Mouse (Mus musculus) thymus, adult 2 months (tissue): Measurements from ENCODE around the gene Wt1. TPM values are rescaled to one million over a fixed set of nuclear protein-coding genes. Genes with fewer than 3 reads are reported as not detected.

Experiments used
- DNase-seq: peaks from one replicate; pipeline ENCODE4 v3.0.0; 2021
- H3K27ac ChIP-seq: fragments of 200-500 bp; 2 replicates; pipeline ENCODE4 v1.5.1; 2012; ENCODE audit warnings: low read length, control low read depth; ENCODE audit not compliant: control insufficient read depth, insufficient read depth
- H3K27me3 ChIP-seq: fragments of 200-500 bp; 2 replicates; pipeline ENCODE4 v1.6.1; 2012; ENCODE audit warnings: mild to moderate bottlenecking, low read length, moderate library complexity, mixed read lengths; ENCODE audit not compliant: control insufficient read depth, insufficient read depth
- H3K36me3 ChIP-seq: fragments of 200-500 bp; 2 replicates; pipeline ENCODE4 v1.6.1; 2012; ENCODE audit warnings: mild to moderate bottlenecking, low read length, moderate library complexity; ENCODE audit not compliant: control insufficient read depth, insufficient read depth
- H3K4me1 ChIP-seq: fragments of 200-500 bp; replicated peaks from 2 replicates; pipeline ENCODE4 v1.6.1; 2012; ENCODE audit warnings: low read length; ENCODE audit not compliant: control insufficient read depth, insufficient read depth
- H3K4me3 ChIP-seq: fragments of 200-500 bp; 2 replicates; pipeline ENCODE4 v1.5.1; 2012; ENCODE audit warnings: mild to moderate bottlenecking, low read length, control low read depth, moderate library complexity; ENCODE audit not compliant: control insufficient read depth, insufficient read depth
- CTCF ChIP-seq: fragments of 200-500 bp; IDR thresholded peaks from 2 replicates; pipeline ENCODE4 v1.5.1; 2012; ENCODE audit warnings: mild to moderate bottlenecking, control low read depth, low read length, moderate library complexity, borderline replicate concordance; ENCODE audit not compliant: control insufficient read depth, poor library complexity, insufficient read depth; ENCODE audit errors: extremely low read depth
- POLR2A ChIP-seq: fragments of 200-500 bp; IDR thresholded peaks from 2 replicates; pipeline ENCODE4 v1.6.1; 2012; ENCODE audit warnings: mild to moderate bottlenecking, low read length, control low read depth, moderate library complexity; ENCODE audit not compliant: control insufficient read depth, poor library complexity, insufficient read depth; ENCODE audit errors: extremely low read depth
- WGBS: fragments of 180-500 bp; shearing (Covaris S2); methylation state at CpG from one replicate; pipeline ENCODE4 v1.1.7; 2018; 5-methylcytosine and 5-hydroxymethylcytosine counted together
- polyA plus RNA-seq: library from polyadenylated mRNA; depleted of rRNA; stranded (reverse); fragments of >200 nt; gene quantifications from 2 replicates; pipeline ENCODE4 v1.2.3, GENCODE M21; 2012

Wt1 gene
- polyA plus RNA-seq, 1 experiment = 3.9 TPM

- Histone ChIP-seq H3K4me3 (no peak overlapping the region), H3K27me3 (no peaks in the 10 kb centered on the region), H3K36me3 (no peaks in the 10 kb centered on the region), H3K27ac (no peak overlapping the region), H3K4me1 (no peaks in the 10 kb centered on the region)
- no peak for DNase-seq
- no peak for TF ChIP-seq POLR2A
- no peak for TF ChIP-seq CTCF
- 81% methylated on average over 3 of the region's 3 CpGs for WGBS
These were observed 41.8 kb downstream of the Wt1 start for GRCm38 (mm10) chr2:105168137-105168536.

- H3K27me3 ChIP-seq = no peaks in the 10 kb centered on the region
- DNase-seq = no peak
- H3K27ac ChIP-seq = no peak overlapping the region
- no peaks in the 10 kb centered on the region for H3K4me1 ChIP-seq
- no peaks in the 10 kb centered on the region for H3K36me3 ChIP-seq
- WGBS = 79% methylated on average over 2 of the region's 2 CpGs
- TF ChIP-seq CTCF (no peak), POLR2A (no peak)
- no peak overlapping the region for H3K4me3 ChIP-seq
These were observed 47.9 kb downstream of the Wt1 start for GRCm38 (mm10) chr2:105174254-105174653.

DNA sequence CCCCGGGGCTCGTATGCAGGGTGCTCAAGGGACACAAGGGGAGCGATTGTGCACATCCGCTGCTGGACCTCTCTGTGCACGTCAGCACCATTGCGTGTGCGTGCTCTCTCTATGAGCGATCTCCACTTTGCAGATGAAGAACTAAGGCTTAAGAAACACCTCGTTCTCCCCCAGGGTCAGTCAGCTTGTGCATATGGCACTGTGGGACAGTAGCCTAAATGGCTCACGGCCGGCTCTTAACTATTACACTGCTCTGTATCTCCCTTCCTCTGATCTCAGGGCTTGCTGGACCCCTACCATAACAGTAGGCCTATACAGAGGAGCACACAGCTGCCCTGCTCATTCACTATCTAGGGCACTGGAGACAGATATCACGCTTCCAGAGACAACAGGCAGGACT lies 52.5 kb downstream of the Wt1 start:
- Histone ChIP-seq H3K4me1 (no peaks in the 10 kb centered on the region), H3K36me3 (no peaks in the 10 kb centered on the region), H3K27ac (no peak overlapping the region), H3K27me3 (no peaks in the 10 kb centered on the region), H3K4me3 (no peak overlapping the region)
- 93% methylated on average over 12 of the region's 12 CpGs for WGBS
- no peak for DNase-seq
- no peak for TF ChIP-seq POLR2A
- no peak for TF ChIP-seq CTCF

- Histone ChIP-seq H3K4me1 (no peaks in the 10 kb centered on the region), H3K27ac (no peak overlapping the region), H3K4me3 (no peak overlapping the region), H3K36me3 (no peaks in the 10 kb centered on the region), H3K27me3 (no peaks in the 10 kb centered on the region)
- 82% methylated on average over 6 of the region's 6 CpGs for WGBS
- no peak for DNase-seq
- TF ChIP-seq CTCF (no peak), POLR2A (no peak)
These were observed 56.2 kb downstream of the Wt1 start for GRCm38 (mm10) chr2:105182501-105182900.

DNA sequence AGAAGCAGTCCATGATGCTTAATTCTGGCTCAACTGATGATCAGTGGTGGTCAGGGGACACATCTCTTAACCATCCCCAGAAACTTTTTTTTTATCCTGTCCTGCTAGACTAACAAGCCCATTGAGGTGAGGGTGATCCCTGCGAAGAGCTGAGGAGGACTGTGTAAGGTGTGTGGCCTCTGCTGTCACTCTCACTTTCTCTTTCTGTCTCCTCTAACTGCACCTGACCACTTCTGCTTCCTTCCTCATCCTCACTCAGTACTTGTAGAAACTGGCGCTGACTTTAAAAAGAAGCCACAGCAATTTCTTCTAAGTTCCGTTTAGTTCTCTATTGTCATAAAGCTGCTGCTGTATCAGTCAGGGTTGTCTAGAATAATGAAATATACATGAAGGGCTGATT lies 58.8 kb downstream of the Wt1 start:
- no peak overlapping the region for H3K27ac ChIP-seq
- TF ChIP-seq CTCF = no peak
- no peak for TF ChIP-seq POLR2A
- WGBS = 3% methylated on average over 3 of the region's 3 CpGs

GRCm38 (mm10) chr2:105185768-105186529 lies 59.6 kb downstream of the Wt1 start:
- Histone ChIP-seq H3K4me1 (no peaks in the 10 kb centered on the region), H3K27me3 (no peaks in the 10 kb centered on the region), H3K27ac (no peak overlapping the region), H3K36me3 (no peaks in the 10 kb centered on the region), H3K4me3 (no peak overlapping the region)
- no peak for DNase-seq
- TF ChIP-seq POLR2A (no peak), CTCF (no peak)
- WGBS = 93% methylated on average over 13 of the region's 13 CpGs

More for the DNA sequence above, 58.8 kb downstream of the Wt1 start:
- Histone ChIP-seq H3K4me3 (no peak overlapping the region), H3K36me3 (no peaks in the 10 kb centered on the region), H3K27me3 (no peaks in the 10 kb centered on the region), H3K4me1 (no peaks in the 10 kb centered on the region)
- DNase-seq = no peak
